Mouse (Mus musculus) testis, adult 2 months (tissue): ENCODE data around the gene Coasy. TPM values are rescaled to one million over a fixed set of nuclear protein-coding genes. Genes with fewer than 3 reads are reported as not detected.
A peak's percentile ranks its signal among the peaks of the same experiment; 100 is the strongest.

Source experiments
- H3K27ac ChIP-seq: fragments of 200-500 bp; 2 replicates; pipeline ENCODE4 v1.5.1; 2012; ENCODE audit warnings: low read depth, low read length; ENCODE audit not compliant: control insufficient read depth, insufficient read depth
- H3K27me3 ChIP-seq: fragments of 200-500 bp; 2 replicates; pipeline ENCODE4 v1.6.1; 2012; ENCODE audit warnings: mild to moderate bottlenecking, low read length, moderate library complexity; ENCODE audit not compliant: control insufficient read depth, insufficient read depth
- H3K36me3 ChIP-seq: fragments of 200-500 bp; 2 replicates; pipeline ENCODE4 v1.6.1; 2012; ENCODE audit warnings: mild to moderate bottlenecking, low read length; ENCODE audit not compliant: control insufficient read depth, insufficient read depth
- H3K4me1 ChIP-seq: fragments of 200-500 bp; 2 replicates; pipeline ENCODE4 v1.6.1; 2012; ENCODE audit warnings: low read length; ENCODE audit not compliant: control insufficient read depth, insufficient read depth
- H3K4me3 ChIP-seq: fragments of 200-500 bp; 2 replicates; pipeline ENCODE4 v1.5.1; 2012; ENCODE audit warnings: low read depth, mild to moderate bottlenecking, low read length, moderate library complexity, mixed read lengths; ENCODE audit not compliant: control insufficient read depth
- CTCF ChIP-seq: fragments of 200-500 bp; IDR thresholded peaks from 2 replicates; pipeline ENCODE4 v1.5.1; 2012; ENCODE audit warnings: low read depth, mild to moderate bottlenecking, inconsistent platforms, low read length, moderate library complexity; ENCODE audit not compliant: control insufficient read depth, insufficient read depth, insufficient replicate concordance
- POLR2A ChIP-seq: fragments of 200-500 bp; IDR thresholded peaks from 2 replicates; pipeline ENCODE4 v1.6.1; 2012; ENCODE audit warnings: low read depth, mild to moderate bottlenecking, inconsistent platforms, low read length, moderate library complexity; ENCODE audit not compliant: control insufficient read depth
- polyA plus RNA-seq: library from polyadenylated mRNA; depleted of rRNA; stranded (reverse); fragments of >200 nt; gene quantifications from 2 replicates; pipeline ENCODE4 v1.2.3, GENCODE M21; 2012

The Coasy gene
- polyA plus RNA-seq, 1 experiment: 21.0 TPM

DNA sequence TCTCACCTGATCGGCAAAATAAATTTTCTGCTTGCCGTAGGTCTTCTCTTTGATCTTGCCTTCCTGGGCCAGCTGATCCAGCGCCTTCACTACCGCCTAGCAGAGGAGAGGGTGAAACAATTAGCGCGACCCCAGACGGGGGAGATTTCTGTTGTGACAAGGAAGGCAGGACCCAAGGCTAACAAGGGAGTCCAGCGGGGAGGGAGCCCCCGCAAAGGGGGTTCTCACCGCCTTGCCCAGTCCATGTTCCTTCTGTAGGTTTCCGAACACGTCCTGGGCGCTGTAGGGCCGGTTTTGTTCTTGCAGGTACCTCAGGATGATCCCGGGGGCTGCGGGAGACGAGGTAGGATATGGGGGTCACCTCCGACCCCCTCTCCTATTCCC lies 12.6 kb downstream of the Coasy start:
- peaks cover 9% of the 10 kb centered on the region for H3K36me3 ChIP-seq
- H3K27ac ChIP-seq: peak overlapping the region; percentile 69
- TF ChIP-seq CTCF (no peak), POLR2A (no peak)

DNA sequence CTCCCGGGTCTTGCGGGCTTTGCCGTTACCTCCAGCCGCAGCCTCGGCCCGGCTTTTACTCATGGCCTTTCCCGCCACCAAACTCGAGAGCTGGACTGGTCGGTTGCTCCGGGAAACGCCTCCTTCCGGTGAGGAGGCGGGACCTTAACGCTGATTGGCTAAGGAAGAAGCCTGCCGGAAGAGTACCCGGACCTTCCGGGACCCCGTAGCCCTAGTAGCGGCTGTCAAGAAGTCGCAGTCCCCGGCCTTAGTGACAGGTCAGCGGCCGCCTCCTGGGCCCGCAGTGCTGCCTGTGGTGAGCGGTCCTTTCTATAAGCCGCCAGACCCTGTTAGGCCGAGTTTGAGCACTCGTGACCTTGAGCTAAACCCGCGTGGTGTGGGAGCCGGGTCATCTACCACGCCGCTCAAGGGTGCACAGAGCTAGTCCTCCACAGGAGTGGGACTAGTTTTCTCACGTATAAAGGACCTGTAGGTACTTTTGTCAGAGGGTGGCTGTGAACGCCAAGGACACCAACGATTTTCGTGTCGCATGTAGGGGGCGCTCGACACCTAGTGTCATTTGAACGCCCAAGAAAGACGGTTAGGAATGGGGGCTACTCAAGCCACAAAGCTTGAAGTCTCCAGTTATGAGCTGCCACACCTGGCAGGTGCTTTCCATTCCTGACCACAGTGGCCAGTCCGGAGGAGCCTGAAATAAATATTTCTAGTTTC lies 13.1 kb downstream of the Coasy start, which contains the start of gene Psmc3ip:
Gene Psmc3ip (minus strand): TSS at position 123 of the 711 bp plus-strand sequence.
- Histone ChIP-seq H3K27me3 (no peaks in the 10 kb centered on the region), H3K36me3 (peaks cover 9% of the 10 kb centered on the region), H3K4me1 (no peaks in the 10 kb centered on the region; the same call in none of the 2 replicates), H3K4me3 (peak within 1 kb of the TSS; percentile 97), H3K27ac (peak within 1 kb of the TSS; percentile 94)
- peak; percentile 85 for TF ChIP-seq POLR2A
- TF ChIP-seq CTCF: peak; percentile 67; the same call in 1 of the 2 replicates

More for the DNA sequence above, 12.6 kb downstream of the Coasy start:
- Histone ChIP-seq H3K4me3 (peak overlapping the region; percentile 97), H3K4me1 (no peaks in the 10 kb centered on the region; the same call in none of the 2 replicates), H3K27me3 (no peaks in the 10 kb centered on the region)

DNA sequence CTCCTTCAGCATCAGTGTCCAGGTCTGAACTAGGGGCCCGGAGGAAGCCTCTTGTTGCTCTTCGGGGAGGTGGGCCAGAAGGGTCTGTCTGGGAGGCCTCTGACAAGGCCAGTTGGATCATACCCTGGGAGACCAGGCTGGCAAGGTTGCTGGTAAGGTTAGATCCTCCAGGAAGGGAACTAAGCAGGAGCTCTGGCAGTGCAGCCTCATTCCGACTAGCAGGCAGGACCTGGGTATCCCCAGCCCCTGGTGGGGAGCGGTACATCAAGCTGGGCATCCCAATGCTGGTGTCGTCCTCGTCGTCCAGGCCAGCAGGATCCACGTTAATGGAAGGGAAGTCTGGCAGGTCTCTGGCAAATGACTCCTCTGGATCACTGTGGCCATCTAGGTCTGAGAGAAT lies 15.9 kb downstream of the Coasy start:
- Histone ChIP-seq H3K4me3 (no peak overlapping the region), H3K27me3 (no peaks in the 10 kb centered on the region), H3K36me3 (peaks cover 5% of the 10 kb centered on the region), H3K27ac (no peak overlapping the region), H3K4me1 (no peaks in the 10 kb centered on the region; the same call in none of the 2 replicates)
- no peak for TF ChIP-seq POLR2A

DNA sequence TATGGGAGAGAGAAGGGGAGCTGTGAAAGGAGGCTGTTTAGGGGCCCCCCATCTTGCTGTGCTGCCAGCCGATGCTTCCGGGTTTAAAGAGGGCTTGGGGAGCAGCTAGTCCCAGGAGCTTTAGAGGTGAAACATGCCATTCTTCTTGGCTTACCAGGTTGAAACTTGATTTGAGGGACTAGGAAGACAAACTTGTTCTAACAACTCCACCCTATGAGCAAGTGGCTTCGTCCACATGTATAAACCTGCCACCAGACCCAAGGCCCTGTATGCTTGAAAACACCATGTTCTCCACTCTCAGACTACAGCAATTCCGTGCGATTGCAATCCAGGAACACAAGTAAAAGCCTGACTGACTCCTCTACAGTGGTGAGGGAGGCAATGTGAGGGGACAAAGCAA lies 20.6 kb downstream of the Coasy start:
- no peak overlapping the region for H3K4me3 ChIP-seq
- H3K4me1 ChIP-seq: no peaks in the 10 kb centered on the region
- H3K27ac ChIP-seq: no peak overlapping the region
- no peaks in the 10 kb centered on the region for H3K27me3 ChIP-seq
- no peak for TF ChIP-seq CTCF
- TF ChIP-seq POLR2A: no peak
- H3K36me3 ChIP-seq: peaks cover 2% of the 10 kb centered on the region; the same call in 1 of the 2 replicates

DNA sequence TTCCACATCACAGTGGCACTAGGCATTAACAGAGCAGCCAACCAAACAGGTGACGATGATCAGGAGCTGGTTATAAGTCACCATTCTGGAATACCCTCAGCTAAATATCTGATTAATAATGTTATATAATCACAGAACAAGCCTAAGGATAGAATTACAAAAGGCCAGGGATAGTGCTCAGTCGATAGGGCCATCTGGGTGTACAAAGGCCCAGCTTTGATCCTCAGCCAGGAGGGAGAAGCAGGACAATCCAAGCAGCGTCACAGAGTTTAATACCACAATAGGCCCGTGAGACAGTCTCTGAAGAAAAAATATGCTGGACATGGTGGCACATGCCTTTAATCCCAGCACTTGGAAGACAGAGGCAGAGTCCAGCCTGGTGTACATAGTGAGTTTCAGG lies 27.0 kb downstream of the Coasy start:
- no peaks in the 10 kb centered on the region for H3K4me1 ChIP-seq
- H3K4me3 ChIP-seq: no peak overlapping the region
- no peaks in the 10 kb centered on the region for H3K36me3 ChIP-seq
- TF ChIP-seq CTCF (no peak), POLR2A (no peak)
- H3K27ac ChIP-seq: no peak overlapping the region
- H3K27me3 ChIP-seq: no peaks in the 10 kb centered on the region

DNA sequence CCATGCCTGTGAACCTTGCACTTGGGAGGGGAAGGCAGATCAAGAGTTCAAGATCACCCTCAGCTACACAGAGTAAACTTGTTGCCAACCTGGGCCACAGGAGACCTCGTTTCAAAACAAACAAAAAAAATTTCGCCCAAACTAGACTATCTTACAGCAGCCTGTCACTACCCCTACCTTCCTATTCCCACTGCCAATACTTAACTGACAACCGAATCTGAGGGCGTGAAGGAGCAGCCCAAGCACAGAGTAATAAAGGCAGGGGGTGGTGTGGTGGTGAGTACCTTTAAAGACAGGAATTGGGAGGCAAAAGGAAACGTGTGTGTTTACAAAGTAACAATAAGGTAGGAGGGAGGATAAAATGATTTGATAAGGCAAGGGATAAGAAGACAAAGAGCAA lies 28.3 kb downstream of the Coasy start:
- Histone ChIP-seq H3K4me3 (no peak overlapping the region), H3K27ac (no peak overlapping the region), H3K36me3 (no peaks in the 10 kb centered on the region), H3K4me1 (no peaks in the 10 kb centered on the region), H3K27me3 (no peaks in the 10 kb centered on the region)
- TF ChIP-seq CTCF (no peak), POLR2A (no peak)

DNA sequence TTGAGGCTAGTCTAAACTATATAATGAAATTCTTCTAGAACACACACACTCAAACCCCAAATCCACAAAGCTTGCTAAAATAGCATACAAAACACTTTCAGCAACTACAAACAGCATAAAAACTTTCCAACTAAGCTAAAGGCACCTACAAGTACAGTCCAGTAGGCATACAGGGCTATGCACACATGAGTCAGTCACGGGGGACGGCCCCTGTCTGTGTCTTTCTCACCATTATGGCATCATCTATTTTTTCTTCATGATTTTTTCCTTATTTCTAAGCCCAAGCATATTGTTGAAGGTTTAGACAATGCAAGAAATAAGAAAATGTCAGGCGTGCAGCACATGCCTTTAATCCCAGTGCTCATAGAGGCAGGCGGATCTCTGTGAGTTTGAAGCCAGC lies 28.8 kb downstream of the Coasy start:
- H3K36me3 ChIP-seq: no peaks in the 10 kb centered on the region
- H3K27ac ChIP-seq: no peak overlapping the region
- H3K4me1 ChIP-seq: no peaks in the 10 kb centered on the region
- H3K4me3 ChIP-seq: no peak overlapping the region
- H3K27me3 ChIP-seq: no peaks in the 10 kb centered on the region
- TF ChIP-seq POLR2A (no peak), CTCF (no peak)

DNA sequence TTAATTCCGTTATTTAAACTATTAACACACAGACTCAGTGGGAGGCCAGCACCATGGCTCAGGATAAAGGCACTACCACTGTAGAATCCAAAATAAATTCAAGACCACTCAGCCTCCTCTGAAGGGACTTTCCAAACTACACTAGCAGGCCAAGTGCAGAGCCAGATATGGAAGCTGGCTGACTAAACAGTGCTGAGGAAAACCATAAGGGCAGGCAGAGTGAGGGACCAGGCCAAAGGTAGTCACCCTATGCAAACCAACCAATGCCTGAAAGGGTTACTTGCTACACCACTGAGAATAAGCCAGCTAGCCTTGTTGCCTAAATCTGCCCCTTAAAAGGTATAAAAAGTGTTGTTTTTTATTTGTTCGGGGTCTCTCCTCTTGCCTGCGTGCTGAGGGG lies 29.8 kb downstream of the Coasy start:
- H3K27me3 ChIP-seq: no peaks in the 10 kb centered on the region
- no peak overlapping the region for H3K4me3 ChIP-seq
- no peaks in the 10 kb centered on the region for H3K36me3 ChIP-seq
- no peaks in the 10 kb centered on the region for H3K4me1 ChIP-seq
- H3K27ac ChIP-seq: no peak overlapping the region
- TF ChIP-seq CTCF (no peak), POLR2A (no peak)
